Mouse (Mus musculus): ENCODE measurements around the gene Itgav.

The Itgav gene

DNA sequence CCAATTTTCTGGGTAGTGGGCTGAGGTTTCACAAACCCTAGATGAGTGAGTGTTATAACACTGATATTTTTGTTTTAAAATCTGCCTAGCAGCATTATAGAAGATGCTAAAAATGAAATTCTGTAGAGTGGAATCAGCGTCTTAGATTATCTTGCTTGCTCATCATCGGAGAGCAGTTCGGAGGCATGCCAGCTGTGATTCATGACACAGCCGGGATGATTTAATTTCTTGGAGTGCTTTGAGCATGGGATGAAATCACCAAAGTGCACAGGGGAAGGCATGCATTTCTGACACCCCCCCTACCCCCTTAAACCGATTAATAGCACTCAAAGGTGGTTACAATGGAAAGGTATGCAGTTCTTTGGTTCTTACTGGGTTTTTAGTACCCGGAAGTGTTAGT lies 89.8 kb downstream of the Itgav start:
- DNase-seq (ENCODE audit: low read depth, low spot score): no peak

GRCm38 (mm10) chr2:83816147-83816546 lies 92.0 kb downstream of the Itgav start:
- no peak for DNase-seq (ENCODE audit: low read depth, low spot score)

DNA sequence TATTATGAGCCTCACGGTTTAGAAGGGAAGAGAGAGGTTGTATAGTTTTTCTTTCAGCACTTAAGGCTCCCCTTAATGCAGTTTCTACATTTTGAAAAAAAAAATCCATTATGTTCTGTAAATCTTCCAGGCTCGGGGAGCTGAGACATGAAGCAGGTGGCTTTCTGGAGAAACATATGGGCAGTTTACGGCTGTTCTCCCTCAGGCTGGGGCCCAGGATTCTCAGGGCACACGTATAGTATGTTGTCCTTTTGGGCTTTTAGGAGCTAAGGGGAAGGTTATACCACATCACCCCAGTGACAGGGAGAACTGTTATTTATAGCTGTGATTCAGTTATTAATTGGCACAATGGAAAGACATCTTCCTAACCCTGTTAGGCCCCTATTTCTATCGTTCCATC lies 101.0 kb downstream of the Itgav start:
- DNase-seq (ENCODE audit: low read depth, low spot score): no peak

DNA sequence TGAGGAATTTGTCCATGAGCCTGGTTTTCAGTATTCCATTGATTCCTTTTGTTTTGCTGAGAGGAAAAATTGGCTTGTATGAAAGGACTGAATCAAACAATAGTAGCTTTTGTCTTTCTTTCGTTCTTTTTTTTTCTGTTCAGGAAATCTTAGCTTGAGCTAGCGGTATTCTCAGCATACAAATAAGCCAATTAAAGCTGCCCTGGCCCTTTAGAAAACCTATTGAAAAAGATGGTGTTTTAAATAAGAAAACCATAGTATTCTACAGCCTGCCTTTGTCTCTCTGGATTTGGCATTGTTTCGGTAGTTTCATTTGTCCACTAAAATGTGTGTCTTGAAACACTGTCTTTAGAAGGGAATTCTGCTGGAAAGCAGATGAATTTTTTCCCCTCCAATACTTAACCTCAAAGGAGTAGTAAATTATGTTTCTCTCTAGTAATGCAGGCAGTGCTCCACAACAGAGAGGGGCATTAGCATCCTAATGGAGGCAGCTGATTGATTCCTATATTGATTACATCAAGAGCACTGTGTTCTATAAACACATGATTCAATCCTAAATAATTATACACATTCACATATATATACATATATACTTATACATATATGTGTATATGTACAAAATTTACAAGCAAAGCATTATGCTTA lies 104.8 kb downstream of the Itgav start:
- DNase-seq (ENCODE audit: low read depth, low spot score): no peak

DNA sequence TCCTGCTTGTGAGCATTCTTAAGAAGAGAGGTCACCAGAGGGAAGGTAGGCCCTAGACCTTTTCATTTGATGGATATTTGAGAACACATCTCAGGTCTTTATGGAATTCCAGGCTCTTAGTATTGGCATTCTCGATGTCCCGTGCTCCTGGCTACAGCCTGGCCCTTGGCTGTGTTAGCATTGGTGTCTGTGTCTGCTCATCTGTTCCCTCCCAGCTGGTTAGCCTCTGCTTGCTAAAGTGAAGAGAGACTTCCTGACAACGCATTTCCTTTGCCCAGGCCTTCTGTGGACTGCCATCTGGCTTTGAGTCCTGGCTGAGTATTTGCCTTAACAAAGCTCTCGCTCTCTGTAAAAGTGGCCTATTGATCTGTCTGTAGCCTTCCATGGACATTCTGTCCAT lies 108.7 kb downstream of the Itgav start:
- no peak for DNase-seq (ENCODE audit: low read depth, low spot score)

- DNase-seq (ENCODE audit: low read depth, low spot score): no peak
These were observed 111.3 kb downstream of the Itgav start for GRCm38 (mm10) chr2:83835313-83836070.

- DNase-seq (ENCODE audit: low read depth, low spot score): no peak
These were observed 124.3 kb downstream of the Itgav start for GRCm38 (mm10) chr2:83848495-83848894.

DNA sequence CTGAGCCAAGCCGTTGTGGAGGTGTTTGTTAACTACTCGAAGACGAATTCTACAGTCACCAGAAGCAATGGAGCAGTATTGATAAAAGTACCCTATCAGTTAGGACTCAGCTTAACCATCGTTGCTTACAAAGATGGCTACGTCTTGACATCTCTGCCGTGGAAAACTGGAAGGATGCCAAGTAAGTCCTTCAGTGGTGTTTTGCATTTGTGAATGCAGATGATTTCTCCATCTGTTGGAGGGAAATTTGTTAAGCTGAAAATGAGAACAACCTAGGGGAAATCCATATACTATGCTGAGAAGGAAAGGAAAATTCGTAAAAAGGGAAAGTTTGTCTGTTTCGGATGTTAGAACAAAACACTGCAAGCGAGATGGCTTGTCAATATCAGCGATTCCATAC lies 129.2 kb downstream of the Itgav start:
- DNase-seq (ENCODE audit: low read depth, low spot score): no peak

GRCm38 (mm10) chr2:83856236-83856635 lies 132.0 kb downstream of the Itgav start:
- peak; percentile 62 for DNase-seq (ENCODE audit: low read depth, low spot score)

All from forelimb bud, embryonic 11.5 days (tissue).